Mouse (Mus musculus): ENCODE data around the gene Oas1e. TPM values are rescaled to one million over a fixed set of nuclear protein-coding genes. Genes with fewer than 3 reads are reported as not detected.
"Not testable (repeated sequence)": the region's sequence is repeated elsewhere in the genome, so short reads cannot be mapped to it uniquely, and the experiment has no call there.

Gene Oas1e
- not detected in 2 replicates for total RNA-seq (2014; fragmentation: Nextera tagmentation)
- total RNA-seq (2017), result not detected in 2 replicates

- not testable (repeated sequence) for ATAC-seq (replicated peaks; ENCODE audit: low FRiP score, low TSS enrichment, poor library complexity, severe bottlenecking)
These were observed at the start of gene Oas1e for GRCm38 (mm10) chr5:120795480-120796034. Gene Oas1e (minus strand): TSS chr5:120795530.

- no peak for ATAC-seq (replicated peaks; ENCODE audit: low FRiP score, low TSS enrichment, poor library complexity, severe bottlenecking)
These were observed 49.4 kb upstream of the Oas1e start for GRCm38 (mm10) chr5:120844713-120845112.

GRCm38 (mm10) chr5:120836731-120837585 lies 41.6 kb upstream of the Oas1e start:
- ATAC-seq (replicated peaks; ENCODE audit: low FRiP score, low TSS enrichment, poor library complexity, severe bottlenecking), result peak; percentile 68

GRCm38 (mm10) chr5:120833335-120834280 lies 38.3 kb upstream of the Oas1e start:
- no peak for ATAC-seq (replicated peaks; ENCODE audit: low FRiP score, low TSS enrichment, poor library complexity, severe bottlenecking)

- ATAC-seq (replicated peaks; ENCODE audit: low FRiP score, low TSS enrichment, poor library complexity, severe bottlenecking), result no peak
These were observed 35.7 kb upstream of the Oas1e start for GRCm38 (mm10) chr5:120831031-120831430.

- no peak for ATAC-seq (replicated peaks; ENCODE audit: low FRiP score, low TSS enrichment, poor library complexity, severe bottlenecking)
These were observed 23.7 kb upstream of the Oas1e start for GRCm38 (mm10) chr5:120818999-120819398.

GRCm38 (mm10) chr5:120815949-120816348 lies 20.6 kb upstream of the Oas1e start:
- ATAC-seq (replicated peaks; ENCODE audit: low FRiP score, low TSS enrichment, poor library complexity, severe bottlenecking), result peak; percentile 31; the same call in 1 of the 2 replicates

- ATAC-seq (replicated peaks; ENCODE audit: low FRiP score, low TSS enrichment, poor library complexity, severe bottlenecking), result 0 out of 2 replicates have a peak, but pooled peaks have one; percentile 16
These were observed 17.7 kb upstream of the Oas1e start for GRCm38 (mm10) chr5:120813023-120813422.

- ATAC-seq (replicated peaks; ENCODE audit: low FRiP score, low TSS enrichment, poor library complexity, severe bottlenecking), result peak; percentile 91
These were observed 16.9 kb upstream of the Oas1e start, which contains the start of gene Oas1c for GRCm38 (mm10) chr5:120811951-120812819. Gene Oas1c (minus strand): TSS chr5:120812514.

- ATAC-seq (replicated peaks; ENCODE audit: low FRiP score, low TSS enrichment, poor library complexity, severe bottlenecking), result no peak
These were observed 13.8 kb upstream of the Oas1e start for GRCm38 (mm10) chr5:120809171-120809570.

GRCm38 (mm10) chr5:120806458-120806857 lies 11.1 kb upstream of the Oas1e start:
- 0 out of 2 replicates have a peak, but pooled peaks have one; percentile 10 for ATAC-seq (replicated peaks; ENCODE audit: low FRiP score, low TSS enrichment, poor library complexity, severe bottlenecking)

GRCm38 (mm10) chr5:120803596-120803995 lies 8.3 kb upstream of the Oas1e start:
- ATAC-seq (replicated peaks; ENCODE audit: low FRiP score, low TSS enrichment, poor library complexity, severe bottlenecking), result no peak

GRCm38 (mm10) chr5:120798943-120799342 lies 3.6 kb upstream of the Oas1e start:
- ATAC-seq (replicated peaks; ENCODE audit: low FRiP score, low TSS enrichment, poor library complexity, severe bottlenecking), result peak; percentile 69

- ATAC-seq (replicated peaks; ENCODE audit: low FRiP score, low TSS enrichment, poor library complexity, severe bottlenecking), result peak; percentile 46
These were observed 2.8 kb upstream of the Oas1e start for GRCm38 (mm10) chr5:120798147-120798546.

- ATAC-seq (replicated peaks; ENCODE audit: low FRiP score, low TSS enrichment, poor library complexity, severe bottlenecking), result peak; percentile 54
These were observed 2.3 kb downstream of the Oas1e start for GRCm38 (mm10) chr5:120793043-120793442.

GRCm38 (mm10) chr5:120787042-120787441 lies 8.3 kb downstream of the Oas1e start:
- no peak for ATAC-seq (replicated peaks; ENCODE audit: low FRiP score, low TSS enrichment, poor library complexity, severe bottlenecking)

GRCm38 (mm10) chr5:120782446-120782845 lies 12.9 kb downstream of the Oas1e start:
- no peak for ATAC-seq (replicated peaks; ENCODE audit: low FRiP score, low TSS enrichment, poor library complexity, severe bottlenecking)

- ATAC-seq (replicated peaks; ENCODE audit: low FRiP score, low TSS enrichment, poor library complexity, severe bottlenecking), result no peak
These were observed 13.7 kb downstream of the Oas1e start for GRCm38 (mm10) chr5:120781646-120782045.

GRCm38 (mm10) chr5:120779922-120780321 lies 15.4 kb downstream of the Oas1e start:
- no peak for ATAC-seq (replicated peaks; ENCODE audit: low FRiP score, low TSS enrichment, poor library complexity, severe bottlenecking)

All from megakaryocyte-erythroid progenitor cell, adult 5-6 weeks (primary cell).